Mouse (Mus musculus) embryonic fibroblast, embryonic 13.5 days (primary cell): ENCODE measurements around the gene Rxfp3.

Source experiments
- CTCF ChIP-seq: IDR thresholded peaks from 2 replicates; pipeline ENCODE4 v1.5.1; 2011; ENCODE audit warnings: mild to moderate bottlenecking, control low read depth, low read length, moderate library complexity, borderline replicate concordance; ENCODE audit not compliant: insufficient read depth
- POLR2A ChIP-seq: IDR thresholded peaks from 2 replicates; pipeline ENCODE4 v1.6.1; 2011; ENCODE audit warnings: low read depth, mild to moderate bottlenecking, control low read depth, low read length, moderate library complexity

- TF ChIP-seq POLR2A (no peak), CTCF (0 out of 2 replicates have a peak, but pooled peaks have one; percentile 15)
These were observed 45.9 kb upstream of the Rxfp3 start for GRCm38 (mm10) chr15:11083678-11084077.
